Mouse (Mus musculus) heart, adult 2 months (tissue): ENCODE measurements around the gene Zbtb2.

ENCODE experiments used
- CTCF ChIP-seq: fragments of 200-600 bp; IDR thresholded peaks from 2 replicates; pipeline ENCODE4 v1.8.1; 2022; ENCODE audit warnings: antibody characterized with exemption, mild to moderate bottlenecking, moderate library complexity
- POLR2A ChIP-seq: fragments of 200-500 bp; IDR thresholded peaks from 2 replicates; pipeline ENCODE4 v1.6.1; 2011; ENCODE audit warnings: mild to moderate bottlenecking, low read depth, low read length, control low read depth; ENCODE audit not compliant: insufficient read depth

GRCm38 (mm10) chr10:4332228-4332979 lies 55.5 kb downstream of the Zbtb2 start:
- TF ChIP-seq POLR2A, result no peak
- TF ChIP-seq CTCF, result no peak
